In the genomic region with DNA sequence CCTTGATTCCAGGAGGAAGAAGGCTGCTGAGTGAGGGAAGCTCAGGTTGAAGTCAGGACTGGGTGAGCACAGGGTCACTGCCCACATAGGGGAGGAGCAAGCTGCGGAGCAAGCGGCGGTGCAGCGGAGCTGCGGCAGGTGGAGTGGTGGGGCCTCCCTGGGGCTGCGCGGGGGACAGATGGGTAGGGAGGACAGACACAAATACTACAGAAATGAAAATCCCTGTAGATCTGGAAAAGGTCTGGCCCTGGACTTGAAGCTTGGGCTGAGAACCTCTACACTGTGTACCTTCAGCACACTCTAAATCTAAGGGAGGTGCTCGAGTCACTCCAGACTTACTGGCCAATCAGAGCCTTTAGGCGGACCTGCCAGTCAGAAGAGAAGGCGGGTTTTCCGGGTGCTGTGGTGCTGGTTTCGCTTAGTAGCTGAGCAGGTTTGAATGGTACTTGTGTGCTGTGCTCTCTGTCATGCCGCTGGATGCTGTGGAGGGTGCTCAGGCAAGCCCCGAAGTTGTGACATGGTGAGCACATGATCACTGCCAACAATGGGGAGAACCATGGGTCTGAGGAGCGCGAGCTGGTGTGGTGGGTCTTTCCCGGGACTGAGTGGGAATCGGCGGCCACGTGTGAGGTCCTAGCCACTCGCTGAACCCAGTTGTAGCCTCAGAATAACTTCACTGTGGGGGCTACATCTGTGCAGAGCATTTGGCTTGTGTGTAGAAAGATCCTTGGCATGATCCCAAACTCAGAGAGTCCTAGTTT, we compare ENCODE assay signal across 8 mouse cellular contexts. TPM values are rescaled to one million over a fixed set of nuclear protein-coding genes. Genes with fewer than 3 reads are reported as not detected.
DNase-seq lines count a peak whose midpoint lies in the region; ATAC-seq and TF ChIP-seq lines count a peak whose summit lies in the region.
"Not testable (repeated sequence)": the region's sequence is repeated elsewhere in the genome, so short reads cannot be mapped to it uniquely, and the experiment has no call there.

No protein-coding gene starts in this region.

- H3K4me3 ChIP-seq in hindbrain, embryonic 11.5 days (ENCODE audit: low read depth, low read length): peak overlapping the region; percentile 49
- H3K4me3 ChIP-seq in lung, postnatal 0 days (ENCODE audit: low read depth, low read length): peak overlapping the region; percentile 47

- CTCF ChIA-PET in Patski (lab: Charles Lee): not testable (repeated sequence)

- TF ChIP-seq CTCF in Patski (IDR thresholded peaks at IDR 0.05): not testable (repeated sequence)
- peak; percentile 15; the same call in 1 of the 2 replicates for TF ChIP-seq CTCF in lung, postnatal 0 days (IDR thresholded peaks at IDR 0.05)

- H3K4me2 ChIP-seq in hindbrain, embryonic 11.5 days (replicated peaks; ENCODE audit: low read depth, low read length): peak overlapping the region; percentile 50
- H3K4me2 ChIP-seq in lung, postnatal 0 days (replicated peaks; ENCODE audit: low read depth, low read length): peak overlapping the region; percentile 65

- peak overlapping the region; percentile 61 for H3K9ac ChIP-seq in hindbrain, embryonic 11.5 days (ENCODE audit: low read depth, low read length)
- H3K9ac ChIP-seq in lung, postnatal 0 days (replicated peaks; ENCODE audit: low read depth): not testable (repeated sequence)

- H3K27ac ChIP-seq in hindbrain, embryonic 11.5 days (ENCODE audit: low read depth, low read length): not testable (repeated sequence)
- peak overlapping the region; percentile 57; the same call in 1 of the 2 replicates for H3K27ac ChIP-seq in lung, postnatal 0 days (ENCODE audit: low read length)

- POLR2A ChIA-PET in Patski (lab: Charles Lee): not testable (repeated sequence)

- TF ChIP-seq EP300 in lung, postnatal 0 days (IDR thresholded peaks at IDR 0.05): not testable (repeated sequence)

- peak; percentile 99 for ATAC-seq in Patski
- peak; percentile 99 for ATAC-seq in hindbrain, embryonic 11.5 days (ENCODE audit: low FRiP score)
- peak; percentile 96 for ATAC-seq in lung, postnatal 0 days

- not testable (repeated sequence) for H3K4me1 ChIP-seq in hindbrain, embryonic 11.5 days (replicated peaks; ENCODE audit: control insufficient read depth, insufficient read depth, low read length); lung, postnatal 0 days (ENCODE audit: insufficient read depth, low read depth, low read length)

- not testable (repeated sequence) for H3K9me3 ChIP-seq in hindbrain, embryonic 11.5 days (ENCODE audit: control insufficient read depth, low read length); lung, postnatal 0 days (ENCODE audit: low read length)

- DNase-seq in Patski (ENCODE audit: low read depth, low spot score): peak; percentile 19
- DNase-seq in cerebellum, postnatal 10 days: peak; percentile 80 to 81
- DNase-seq in frontal cortex, adult 2 months (ENCODE audit: extremely low spot score in 1 of 2, low spot score in 1 of 2): peak; percentile 83 to 84
- DNase-seq in hindbrain, embryonic 11.5 days (ENCODE audit: low spot score): peak; percentile 76
- DNase-seq in layer of hippocampus, postnatal 10 days (ENCODE audit: low spot score in 2 of 2): peak; percentile 70 to 78
- DNase-seq in lung, postnatal 0 days (ENCODE audit: low spot score): peak; percentile 87
- DNase-seq in ovary, postnatal 10 days (ENCODE audit: low spot score): peak; percentile 46
- DNase-seq in thymus, postnatal 10 days (ENCODE audit: low spot score in 2 of 2): peak; percentile 57 to 60

- H3K36me3 ChIP-seq in hindbrain, embryonic 11.5 days (ENCODE audit: control insufficient read depth, insufficient read depth, low read length); lung, postnatal 0 days (ENCODE audit: insufficient read depth, low read length): not testable (repeated sequence)

- 1% methylated on average over 19 of the region's 21 CpGs for WGBS in hindbrain, embryonic 11.5 days
- WGBS in lung, postnatal 0 days: under 1% methylated on average over 20 of the region's 21 CpGs

- H3K27me3 ChIP-seq in Patski; hindbrain, embryonic 11.5 days (ENCODE audit: control insufficient read depth, insufficient read depth, low read length); lung, postnatal 0 days (replicated peaks; ENCODE audit: insufficient read depth, low read length): not testable (repeated sequence)

- in situ Hi-C loops in Patski (cut with MboI; ENCODE audit: low pct_unique_long_range_greater_than_20kb): not testable (repeated sequence)

RNA-seq across cellular contexts. Expression of a gene that starts 44.9 kb away (rescaled TPM):
- not detected for polyA plus RNA-seq in Patski (2021)
- polyA plus RNA-seq in frontal cortex, adult 2 months (2012; rRNA removed): 1.1 and 1.3 TPM in 2 replicates
- 0.05 and 0.10 TPM in 2 replicates for polyA plus RNA-seq in hindbrain, embryonic 11.5 days (2014; fragmentation: Nextera tagmentation; extraction: Ambion mirVana)
- total RNA-seq in layer of hippocampus, postnatal 10 days (2021): under 1 TPM; 0.13 to 0.75 TPM
- polyA plus RNA-seq in lung, postnatal 0 days (2015; fragmentation: Nextera tagmentation; extraction: Ambion mirVana): not detected in 2 replicates

Comparison
In these comparisons a context has a peak if more than half of its experiments do, and no peak if none do; other contexts are left out.
1. DNase-seq: peak in every context shown above with its lines; median percentile 87 in lung, postnatal 0 days; 84 in frontal cortex, adult 2 months; 80 in cerebellum, postnatal 10 days; 76 in hindbrain, embryonic 11.5 days; 74 in layer of hippocampus, postnatal 10 days; 58 in thymus, postnatal 10 days; 46 in ovary, postnatal 10 days; 19 in Patski.